Mouse (Mus musculus) midbrain, postnatal 0 days (tissue): ENCODE results near the gene Casq2. TPM values are rescaled to one million over a fixed set of nuclear protein-coding genes. Genes with fewer than 3 reads are reported as not detected.

Experiments
- ATAC-seq: fragments of 200-750 bp; cut with Nextera tagmentation; 2 replicates; pipeline ENCODE4 v1.8.0; 2017; ENCODE audit warnings: moderate number of reproducible peaks, mild to moderate bottlenecking, moderate TSS enrichment, moderate library complexity; ENCODE audit not compliant: low FRiP score
- DNase-seq: peaks from one replicate; pipeline ENCODE4 v3.0.0-alpha.2; 2015; ENCODE audit warnings: low spot score
- H3K27ac ChIP-seq: fragments of 300-500 bp; sonication (generic); 2 replicates; pipeline ENCODE4 v1.5.1; 2014; ENCODE audit warnings: low read depth, mild to moderate bottlenecking, low read length, mixed read lengths
- H3K27me3 ChIP-seq: fragments of 300-500 bp; sonication (generic); 2 replicates; pipeline ENCODE4 v1.6.1; 2014; ENCODE audit warnings: low read length, control low read depth, mixed read lengths; ENCODE audit not compliant: insufficient read depth
- H3K36me3 ChIP-seq: fragments of 300-500 bp; sonication (generic); 2 replicates; pipeline ENCODE4 v1.6.1; 2014; ENCODE audit warnings: low read length, control low read depth, mixed read lengths; ENCODE audit not compliant: insufficient read depth
- H3K4me1 ChIP-seq: fragments of 300-500 bp; sonication (generic); 2 replicates; pipeline ENCODE4 v1.6.1; 2014; ENCODE audit warnings: mild to moderate bottlenecking, control low read depth, antibody characterized with exemption, low read length, mixed read lengths; ENCODE audit not compliant: insufficient read depth
- H3K4me2 ChIP-seq: fragments of 300-500 bp; sonication (generic); 2 replicates; pipeline ENCODE4 v1.6.1; 2014; ENCODE audit warnings: low read depth, mild to moderate bottlenecking, low read length, mixed read lengths; ENCODE audit not compliant: poor library complexity, severe bottlenecking
- H3K4me3 ChIP-seq: fragments of 300-500 bp; sonication (generic); 2 replicates; pipeline ENCODE4 v1.5.1; 2014; ENCODE audit warnings: low read depth, mild to moderate bottlenecking, low read length, moderate library complexity
- H3K9ac ChIP-seq: fragments of 300-500 bp; sonication (generic); replicated peaks from 2 replicates; pipeline ENCODE4 v1.6.1; 2014; ENCODE audit warnings: mild to moderate bottlenecking, low read length, moderate library complexity, mixed read lengths; ENCODE audit not compliant: poor library complexity, severe bottlenecking
- H3K9me3 ChIP-seq: fragments of 300-500 bp; sonication (generic); 2 replicates; pipeline ENCODE4 v1.6.1; 2016; ENCODE audit warnings: low read length, control low read depth
- CTCF ChIP-seq: IDR thresholded peaks from 2 replicates; pipeline ENCODE4 v1.5.1; 2016; ENCODE audit warnings: antibody characterized with exemption, mild to moderate bottlenecking
- WGBS: fragments of 180-500 bp; shearing (Covaris S2); extraction: QIAGEN DNeasy Blood & Tissue Kit; methylation state at CpG from one replicate; pipeline ENCODE4 v1.1.7; 2014; 5-methylcytosine and 5-hydroxymethylcytosine counted together
- polyA plus RNA-seq: library from polyadenylated mRNA; unstranded; fragments of >200 nt; fragmentation: Nextera tagmentation; extraction: Ambion mirVana; gene quantifications from 2 replicates; pipeline ENCODE4 v1.2.1, GENCODE M21; 2015
- total RNA-seq: library from RNA; depleted of rRNA; stranded (reverse); fragments of >200 nt; gene quantifications from 2 replicates; pipeline ENCODE4 v1.2.3, GENCODE M21; 2014

Casq2 gene
- total and polyA plus RNA-seq, 2 experiments from 2014 or later = 0.84 to 0.93 TPM

- Histone ChIP-seq H3K9me3 (no peaks in the 10 kb centered on the region), H3K27me3 (no peaks in the 10 kb centered on the region), H3K9ac (no peak overlapping the region), H3K27ac (no peak overlapping the region), H3K4me1 (no peaks in the 10 kb centered on the region; the same call in none of the 2 replicates), H3K36me3 (no peaks in the 10 kb centered on the region), H3K4me3 (no peak overlapping the region), H3K4me2 (no peak overlapping the region)
- 68% methylated on average over 4 of the region's 4 CpGs for WGBS
- no peak for ATAC-seq
- no peak for TF ChIP-seq CTCF
- DNase-seq = no peak
Observed at GRCm38 (mm10) chr3:102164911-102165310, 78.7 kb downstream of the Casq2 start.

- ATAC-seq (no peak), DNase-seq (no peak)
- WGBS = 88% methylated on average over 21 of the region's 21 CpGs
- no peaks in the 10 kb centered on the region for H3K36me3 ChIP-seq
- no peaks in the 10 kb centered on the region for H3K9me3 ChIP-seq
- H3K4me2 ChIP-seq = no peak overlapping the region
- no peak overlapping the region for H3K27ac ChIP-seq
- no peak overlapping the region for H3K4me3 ChIP-seq
- no peak overlapping the region for H3K9ac ChIP-seq
- no peaks in the 10 kb centered on the region for H3K27me3 ChIP-seq
- no peak for TF ChIP-seq CTCF
- H3K4me1 ChIP-seq = no peaks in the 10 kb centered on the region; the same call in none of the 2 replicates
Observed at GRCm38 (mm10) chr3:102165536-102166286, 79.5 kb downstream of the Casq2 start.

DNA sequence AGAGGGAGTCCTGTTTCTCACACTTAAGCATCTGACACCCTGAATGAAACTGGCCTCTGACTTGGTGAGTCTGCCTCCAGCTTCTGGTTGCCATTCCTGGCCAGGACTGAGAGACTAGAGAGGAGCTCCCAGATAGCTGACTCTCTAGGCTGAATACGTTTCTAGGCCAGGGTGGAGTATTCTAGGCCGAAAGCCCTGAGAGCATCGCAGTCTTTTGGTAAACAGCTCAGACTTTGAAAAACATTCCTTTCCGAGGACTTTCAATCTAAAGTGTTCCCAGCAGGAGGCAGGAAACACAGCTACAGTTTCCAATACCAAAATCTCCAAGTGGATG is 80.0 kb downstream of the Casq2 start:
- Histone ChIP-seq H3K9me3 (no peaks in the 10 kb centered on the region), H3K4me1 (no peaks in the 10 kb centered on the region; the same call in none of the 2 replicates), H3K4me3 (no peak overlapping the region), H3K36me3 (no peaks in the 10 kb centered on the region), H3K27me3 (no peaks in the 10 kb centered on the region), H3K9ac (no peak overlapping the region), H3K27ac (no peak overlapping the region), H3K4me2 (no peak overlapping the region)
- DNase-seq (no peak), ATAC-seq (no peak)
- 66% methylated on average over 4 of the region's 4 CpGs for WGBS
- TF ChIP-seq CTCF = no peak

DNA sequence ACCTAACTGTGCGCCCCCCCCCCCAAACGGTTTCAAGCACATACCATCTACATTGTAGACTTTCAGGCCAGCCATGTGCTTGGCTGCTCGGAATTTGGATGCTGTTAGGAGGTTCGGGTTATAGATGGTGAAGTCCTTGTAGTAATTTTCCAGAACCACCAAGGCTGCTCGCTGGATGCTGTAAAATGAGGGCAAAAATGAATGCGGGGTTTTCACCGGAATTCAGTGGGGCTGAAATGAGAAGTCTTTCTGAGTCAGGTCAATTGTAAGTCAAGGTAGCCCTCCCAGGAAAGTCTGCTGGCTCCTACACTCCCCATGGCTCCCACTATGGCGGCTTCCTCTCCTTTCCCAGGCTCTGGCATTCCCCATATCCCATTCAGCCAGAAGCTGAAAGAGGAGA is 80.6 kb downstream of the Casq2 start:
- no peaks in the 10 kb centered on the region for H3K27me3 ChIP-seq
- ATAC-seq (no peak), DNase-seq (no peak)
- no peak overlapping the region for H3K4me3 ChIP-seq
- WGBS = 82% methylated on average over 8 of the region's 8 CpGs
- H3K9ac ChIP-seq = no peak overlapping the region
- no peak for TF ChIP-seq CTCF
- no peaks in the 10 kb centered on the region for H3K9me3 ChIP-seq
- H3K36me3 ChIP-seq = no peaks in the 10 kb centered on the region
- H3K4me1 ChIP-seq = no peaks in the 10 kb centered on the region; the same call in none of the 2 replicates
- H3K27ac ChIP-seq = no peak overlapping the region
- no peak overlapping the region for H3K4me2 ChIP-seq

GRCm38 (mm10) chr3:102167555-102168210 is 81.5 kb downstream of the Casq2 start:
- H3K4me1 ChIP-seq = no peaks in the 10 kb centered on the region; the same call in none of the 2 replicates
- DNase-seq (no peak), ATAC-seq (no peak)
- no peaks in the 10 kb centered on the region for H3K27me3 ChIP-seq
- H3K27ac ChIP-seq = no peak overlapping the region
- TF ChIP-seq CTCF = no peak
- no peaks in the 10 kb centered on the region for H3K36me3 ChIP-seq
- H3K9ac ChIP-seq = no peak overlapping the region
- H3K4me3 ChIP-seq = no peak overlapping the region
- H3K9me3 ChIP-seq = no peaks in the 10 kb centered on the region
- WGBS = 10% methylated on average over 10 of the region's 10 CpGs
- H3K4me2 ChIP-seq = no peak overlapping the region
